Mouse (Mus musculus) liver, adult 2 months (tissue): ENCODE data around the gene Trpc4. TPM values are rescaled to one million over a fixed set of nuclear protein-coding genes. Genes with fewer than 3 reads are reported as not detected.

ENCODE experiments used
- DNase-seq: peaks from one replicate; pipeline ENCODE4 v3.0.0-alpha.2; 2011; ENCODE audit warnings: low read depth, low spot score; ENCODE audit errors: extremely low read depth
- H3K27ac ChIP-seq: fragments of 200-500 bp; replicated peaks from 2 replicates; pipeline ENCODE4 v1.5.1; 2012; ENCODE audit warnings: low read depth, mild to moderate bottlenecking, control low read depth, inconsistent platforms, low read length; ENCODE audit not compliant: insufficient read depth
- H3K27me3 ChIP-seq: fragments of 200-500 bp; 2 replicates; pipeline ENCODE4 v1.6.1; 2012; ENCODE audit warnings: mild to moderate bottlenecking, moderate library complexity, low read length, inconsistent platforms; ENCODE audit not compliant: control insufficient read depth, insufficient read depth
- H3K36me3 ChIP-seq: fragments of 200-500 bp; 2 replicates; pipeline ENCODE4 v1.6.1; 2012; ENCODE audit warnings: low read length, inconsistent platforms; ENCODE audit not compliant: control insufficient read depth, insufficient read depth
- H3K4me1 ChIP-seq: fragments of 200-500 bp; 2 replicates; pipeline ENCODE4 v1.6.1; 2011; ENCODE audit warnings: low read length; ENCODE audit not compliant: control insufficient read depth, insufficient read depth
- H3K4me3 ChIP-seq: fragments of 200-500 bp; 2 replicates; pipeline ENCODE4 v1.5.1; 2011; ENCODE audit warnings: low read depth, mild to moderate bottlenecking, control low read depth, low read length, moderate library complexity; ENCODE audit not compliant: insufficient read depth
- H3K79me2 ChIP-seq: fragments of 200-500 bp; 2 replicates; pipeline ENCODE4 v1.6.1; 2012; ENCODE audit warnings: inconsistent platforms, mild to moderate bottlenecking, low read length, moderate library complexity; ENCODE audit not compliant: control insufficient read depth, insufficient read depth
- H3K9ac ChIP-seq: fragments of 200-500 bp; 2 replicates; pipeline ENCODE4 v1.6.1; 2012; ENCODE audit warnings: low read depth, mild to moderate bottlenecking, control low read depth, inconsistent platforms, low read length
- CTCF ChIP-seq: fragments of 200-500 bp; IDR thresholded peaks from 2 replicates; pipeline ENCODE4 v1.5.1; 2011; ENCODE audit warnings: low read depth, low read length, control low read depth
- POLR2A ChIP-seq: fragments of 200-500 bp; IDR thresholded peaks from 2 replicates; pipeline ENCODE4 v1.6.1; 2011; ENCODE audit warnings: low read length, control low read depth; ENCODE audit not compliant: insufficient read depth; ENCODE audit errors: extremely low read depth
- WGBS: fragments of 180-500 bp; shearing (Covaris S2); methylation state at CpG from one replicate; pipeline ENCODE4 v1.1.7; 2018; 5-methylcytosine and 5-hydroxymethylcytosine counted together
- polyA plus RNA-seq: library from polyadenylated mRNA; depleted of rRNA; stranded (reverse); fragments of >200 nt; gene quantifications from 2 replicates; pipeline ENCODE4 v1.2.3, GENCODE M21; 2012; rRNA removed
- total RNA-seq: library from RNA; depleted of rRNA; stranded (reverse); fragments of >200 nt; gene quantifications from 2 replicates; pipeline ENCODE4 v1.2.3, GENCODE M21; 2014; rRNA removed

Trpc4 gene
- total RNA-seq = not detected in 2 replicates
- not detected in 2 replicates for polyA plus RNA-seq

GRCm38 (mm10) chr3:54155639-54156315 is at the start of gene Trpc4:
Gene Trpc4, plus strand, starts transcription at chr3:54156035.
- WGBS = 4% methylated on average over 35 of the region's 36 CpGs
- no peak within 1 kb of the TSS for H3K4me3 ChIP-seq
- TF ChIP-seq CTCF (no peak), POLR2A (no peak)
- no peak for DNase-seq
- no peak within 1 kb of the TSS for H3K9ac ChIP-seq
- H3K27me3 ChIP-seq = no peaks in the 10 kb centered on the region; the same call in 1 of the 2 replicates
- H3K4me1 ChIP-seq = no peaks in the 10 kb centered on the region
- no peak within 1 kb of the TSS for H3K27ac ChIP-seq
- no peaks in the 10 kb centered on the region for H3K36me3 ChIP-seq
- H3K79me2 ChIP-seq = no peaks in the 10 kb centered on the region

GRCm38 (mm10) chr3:54111489-54111888 is 44.3 kb upstream of the Trpc4 start:
- Histone ChIP-seq H3K36me3 (no peaks in the 10 kb centered on the region), H3K27ac (no peak overlapping the region), H3K4me3 (no peak overlapping the region), H3K79me2 (no peaks in the 10 kb centered on the region), H3K27me3 (no peaks in the 10 kb centered on the region), H3K9ac (no peak overlapping the region), H3K4me1 (no peaks in the 10 kb centered on the region)
- no peak for TF ChIP-seq CTCF
- TF ChIP-seq POLR2A = no peak
- 66% methylated on average over 9 of the region's 9 CpGs for WGBS
- peak; percentile 1 for DNase-seq

- TF ChIP-seq CTCF = no peak
- no peak for TF ChIP-seq POLR2A
- Histone ChIP-seq H3K9ac (no peak overlapping the region), H3K27ac (no peak overlapping the region), H3K36me3 (no peaks in the 10 kb centered on the region), H3K4me1 (no peaks in the 10 kb centered on the region), H3K27me3 (no peaks in the 10 kb centered on the region), H3K4me3 (no peak overlapping the region), H3K79me2 (no peaks in the 10 kb centered on the region)
- no peak for DNase-seq
- 82% methylated on average over 5 of the region's 5 CpGs for WGBS
These were observed 20.5 kb upstream of the Trpc4 start for GRCm38 (mm10) chr3:54135376-54135775.

- Histone ChIP-seq H3K4me1 (no peaks in the 10 kb centered on the region), H3K9ac (no peak overlapping the region), H3K79me2 (no peaks in the 10 kb centered on the region), H3K27ac (no peak overlapping the region), H3K36me3 (no peaks in the 10 kb centered on the region), H3K27me3 (no peaks in the 10 kb centered on the region), H3K4me3 (no peak overlapping the region)
- 90% methylated on average over 2 of the region's 2 CpGs for WGBS
- TF ChIP-seq CTCF = no peak
- TF ChIP-seq POLR2A = no peak
- DNase-seq = no peak
These were observed 14.5 kb upstream of the Trpc4 start for GRCm38 (mm10) chr3:54141376-54141775.

GRCm38 (mm10) chr3:54154844-54155638 is 794 bp upstream of the Trpc4 start:
- no peak for DNase-seq
- 10% methylated on average over 16 of the region's 16 CpGs for WGBS

More at GRCm38 (mm10) chr3:54154844-54155638, 794 bp upstream of the Trpc4 start:
- Histone ChIP-seq H3K9ac (no peak overlapping the region), H3K4me1 (no peaks in the 10 kb centered on the region), H3K27ac (no peak overlapping the region), H3K36me3 (no peaks in the 10 kb centered on the region), H3K27me3 (no peaks in the 10 kb centered on the region; the same call in 1 of the 2 replicates), H3K4me3 (no peak overlapping the region), H3K79me2 (no peaks in the 10 kb centered on the region)
- no peak for TF ChIP-seq POLR2A
- peak; percentile 57 for TF ChIP-seq CTCF
